Mouse (Mus musculus): ENCODE data around the gene Lhb.

The Lhb gene

GRCm38 (mm10) chr7:45413864-45414739, 6.5 kb upstream of the Lhb start:
- DNase-seq, result peak in 1 of 2 experiments; percentile 27

GRCm38 (mm10) chr7:45414740-45415224, 5.8 kb upstream of the Lhb start:
- DNase-seq, result no peak

GRCm38 (mm10) chr7:45415636-45416035, 5.0 kb upstream of the Lhb start:
- no peak for DNase-seq

- no peak for DNase-seq
Observed at GRCm38 (mm10) chr7:45417962-45418492, 2.6 kb upstream of the Lhb start.

- no peak for DNase-seq
Observed at GRCm38 (mm10) chr7:45419859-45420614, 583 bp upstream of the Lhb start.

GRCm38 (mm10) chr7:45421194-45421593, 574 bp downstream of the Lhb start:
- no peak for DNase-seq

- DNase-seq, result no peak
Observed at GRCm38 (mm10) chr7:45426556-45426955, 5.9 kb downstream of the Lhb start.

- no peak for DNase-seq
Observed at GRCm38 (mm10) chr7:45433835-45434202, 13.2 kb downstream of the Lhb start.

GRCm38 (mm10) chr7:45434203-45435015, 13.8 kb downstream of the Lhb start, which contains the start of gene Gys1:
Gys1 (plus strand) TSS chr7:45434844.
- peak; percentile 100 for DNase-seq

GRCm38 (mm10) chr7:45435038-45435437, 14.4 kb downstream of the Lhb start:
- DNase-seq, result peak; percentile 49

GRCm38 (mm10) chr7:45436444-45436843, 15.8 kb downstream of the Lhb start:
- no peak for DNase-seq

- DNase-seq, result no peak
Observed at GRCm38 (mm10) chr7:45437046-45437445, 16.4 kb downstream of the Lhb start.

- DNase-seq, result peak; percentile 59
Observed at GRCm38 (mm10) chr7:45437521-45438276, 17.1 kb downstream of the Lhb start, which contains the start of gene Ruvbl2. Ruvbl2 (minus strand) TSS chr7:45438096.

GRCm38 (mm10) chr7:45443526-45444420, 23.2 kb downstream of the Lhb start:
- DNase-seq, result no peak

- no peak for DNase-seq
Observed at GRCm38 (mm10) chr7:45446589-45446988, 26.0 kb downstream of the Lhb start.

GRCm38 (mm10) chr7:45447325-45447990, 26.8 kb downstream of the Lhb start:
- peak in 1 of 2 experiments; percentile 60 for DNase-seq

- no peak for DNase-seq
Observed at GRCm38 (mm10) chr7:45449974-45450373, 29.4 kb downstream of the Lhb start.

- peak; percentile 85 to 93 for DNase-seq
Observed at GRCm38 (mm10) chr7:45451344-45451982, 30.8 kb downstream of the Lhb start.

GRCm38 (mm10) chr7:45454971-45455370, 34.4 kb downstream of the Lhb start:
- no peak for DNase-seq

All from kidney, postnatal 36 days (tissue).